Mouse (Mus musculus) forebrain, embryonic 11.5 days (tissue): ENCODE data around the gene Olfr959. TPM values are rescaled to one million over a fixed set of nuclear protein-coding genes. Genes with fewer than 3 reads are reported as not detected.

Experiments
- polyA plus RNA-seq: library from polyadenylated mRNA; unstranded; fragments of >200 nt; fragmentation: Nextera tagmentation; extraction: Ambion mirVana; gene quantifications from 2 replicates; pipeline ENCODE4 v1.2.1, GENCODE M21; 2014

Olfr959 gene
- polyA plus RNA-seq, 1 experiment from 2014 or later = not detected

Other genes with a start within 250 kb of the Olfr959 start
- gene Olfr948, start 249.5 kb downstream of the Olfr959 start, polyA plus RNA-seq = not detected in 2 replicates
- gene Olfr951, start 188.2 kb downstream of the Olfr959 start, polyA plus RNA-seq = not detected in 2 replicates
- not detected in 2 replicates for gene Olfr952, start 148.4 kb downstream of the Olfr959 start, polyA plus RNA-seq
- gene Olfr954, start 118.9 kb downstream of the Olfr959 start, polyA plus RNA-seq = not detected in 2 replicates
- gene Olfr955, start 103.6 kb downstream of the Olfr959 start, polyA plus RNA-seq = not detected in 2 replicates
- not detected in 2 replicates for gene Olfr44, start 81.6 kb downstream of the Olfr959 start, polyA plus RNA-seq
- not detected in 2 replicates for gene Olfr957, start 59.8 kb downstream of the Olfr959 start, polyA plus RNA-seq
- not detected in 2 replicates for gene Olfr958, start 21.5 kb downstream of the Olfr959 start, polyA plus RNA-seq
- 16.0 and 17.4 TPM in 2 replicates for gene AW551984, start 28.8 kb upstream of the Olfr959 start, polyA plus RNA-seq
- not detected in 2 replicates for gene Olfr148, start 35.1 kb upstream of the Olfr959 start, polyA plus RNA-seq
- gene Olfr960, start 45.8 kb upstream of the Olfr959 start, polyA plus RNA-seq = not detected in 2 replicates
- not detected in 2 replicates for gene Olfr961, start 69.5 kb upstream of the Olfr959 start, polyA plus RNA-seq
- not detected in 2 replicates for gene Olfr963, start 91.6 kb upstream of the Olfr959 start, polyA plus RNA-seq
- not detected in 2 replicates for gene Olfr149, start 131.5 kb upstream of the Olfr959 start, polyA plus RNA-seq
- not detected in 2 replicates for gene Olfr965, start 135.8 kb upstream of the Olfr959 start, polyA plus RNA-seq
- not detected in 2 replicates for gene Olfr150, start 155.4 kb upstream of the Olfr959 start, polyA plus RNA-seq
- not detected in 2 replicates for gene Olfr967, start 170.7 kb upstream of the Olfr959 start, polyA plus RNA-seq
- gene Olfr968, start 207.7 kb upstream of the Olfr959 start, polyA plus RNA-seq = not detected in 2 replicates
- gene Olfr969, start 215.4 kb upstream of the Olfr959 start, polyA plus RNA-seq = not detected in 2 replicates
- gene Olfr970, start 233.3 kb upstream of the Olfr959 start, polyA plus RNA-seq = not detected in 2 replicates